Mouse (Mus musculus): Measurements from ENCODE around the gene Yju2.
"Not testable (repeated sequence)": the region's sequence is repeated elsewhere in the genome, so short reads cannot be mapped to it uniquely, and the experiment has no call there.

Yju2 gene

DNA sequence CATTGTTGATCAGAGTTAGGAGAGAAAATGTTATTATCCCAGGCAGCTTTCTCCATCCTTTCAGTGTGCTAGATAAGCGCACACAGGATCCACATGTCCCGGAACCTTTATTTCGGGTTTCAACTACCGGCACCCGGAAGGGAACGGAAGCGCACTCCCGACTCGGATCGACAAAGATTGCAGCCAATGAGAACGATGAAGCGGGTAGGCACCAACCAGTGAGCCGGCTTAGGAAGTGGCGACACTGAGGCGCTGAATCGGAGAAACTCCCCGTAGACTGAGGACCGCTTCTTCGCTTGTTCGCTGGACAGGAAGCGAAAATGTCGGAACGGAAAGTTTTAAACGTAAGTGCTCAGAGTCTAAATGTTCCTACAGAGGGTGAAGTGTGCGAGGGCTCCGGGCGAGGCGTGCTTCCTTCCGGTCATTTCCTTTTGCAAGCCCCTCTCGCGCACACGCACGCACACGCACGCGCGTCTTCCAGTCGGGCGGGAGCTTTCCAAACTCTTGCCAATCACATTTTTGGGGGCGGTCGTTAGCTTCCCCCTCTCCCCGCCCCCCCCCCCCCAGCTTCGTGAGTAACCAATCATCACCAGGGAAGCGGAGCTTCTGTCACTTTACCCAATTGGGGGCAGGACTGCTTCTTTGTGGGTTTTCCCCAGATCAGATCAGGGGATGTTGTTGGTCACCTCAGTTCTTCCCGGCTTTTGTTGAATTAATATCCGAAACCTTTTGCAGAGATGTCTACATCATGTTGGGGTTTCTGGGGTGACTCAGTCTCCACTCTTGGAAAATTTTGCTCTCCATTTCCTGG is at the start of gene Yju2:
TSS of gene Yju2 (plus strand) at position 182 of the 811 bp plus-strand sequence.
- in situ Hi-C loops (cut with MseI, MboI) = no loop called here

- in situ Hi-C loops (cut with MseI, MboI) = no loop called here
These were observed 27.1 kb upstream of the Yju2 start for GRCm38 (mm10) chr17:55931553-55932502.

DNA sequence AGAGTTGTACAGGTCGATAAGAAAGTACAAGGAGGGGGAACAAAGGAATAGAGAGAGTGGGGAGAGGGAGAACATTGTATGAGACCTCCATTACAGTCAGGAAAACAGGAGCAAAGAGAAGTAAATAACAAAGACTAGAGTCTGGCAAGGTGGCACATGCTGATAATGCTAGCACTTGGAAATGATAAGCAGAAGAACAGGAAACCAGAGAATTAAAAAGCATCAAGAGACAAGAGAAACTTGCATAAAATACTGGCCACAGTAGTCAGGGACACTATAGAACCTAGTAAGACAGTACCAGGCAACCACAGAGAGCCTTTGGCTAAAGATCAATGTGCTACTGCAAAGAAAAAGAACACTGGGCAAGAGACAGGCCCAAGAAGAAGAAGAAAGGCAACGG is 26.3 kb upstream of the Yju2 start:
- in situ Hi-C loops (cut with MseI, MboI) = no loop called here

DNA sequence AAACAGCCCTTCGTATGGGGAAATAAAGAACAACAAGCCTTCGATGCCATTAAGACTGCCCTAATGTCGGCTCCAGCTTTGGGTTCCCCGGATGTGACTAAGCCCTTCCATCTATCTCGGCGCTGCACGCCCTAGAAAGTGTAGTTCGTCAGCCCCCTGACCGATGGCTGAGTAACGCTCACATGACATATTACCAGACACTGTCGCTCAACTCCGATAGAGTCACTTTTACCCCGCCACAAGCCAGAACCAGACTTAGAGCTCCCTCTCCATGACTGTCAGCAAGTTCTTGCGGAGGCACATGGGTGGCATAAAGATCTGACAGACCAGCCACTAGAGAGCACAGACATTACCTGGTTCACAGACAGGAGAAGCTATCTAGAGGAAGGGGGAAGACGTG is 25.7 kb upstream of the Yju2 start:
- in situ Hi-C loops (cut with MseI, MboI) = no loop called here

- in situ Hi-C loops (cut with MseI, MboI) = not testable (repeated sequence)
These were observed 14.5 kb upstream of the Yju2 start for GRCm38 (mm10) chr17:55944387-55944865.

- in situ Hi-C loops (cut with MseI, MboI) = not testable (repeated sequence)
These were observed 13.8 kb upstream of the Yju2 start for GRCm38 (mm10) chr17:55944866-55945682.

DNA sequence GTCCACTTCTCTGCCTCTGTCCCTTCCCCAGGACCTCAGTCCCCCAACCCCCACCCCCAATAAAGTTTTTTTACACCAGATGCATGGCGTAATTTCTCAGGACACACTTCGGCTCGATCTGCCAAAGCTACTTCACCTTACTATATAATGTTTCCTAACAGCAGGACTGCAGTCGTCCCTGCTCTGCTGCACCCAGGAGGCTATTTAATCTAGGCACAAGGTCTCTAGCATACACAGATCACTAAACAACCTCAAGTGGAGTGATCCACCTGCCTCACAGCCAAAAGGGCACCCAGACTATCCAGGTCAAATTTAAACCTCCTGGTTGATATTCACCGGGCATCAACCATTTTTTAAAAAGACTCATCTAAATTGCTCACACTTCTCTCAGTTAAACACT is 13.2 kb upstream of the Yju2 start:
- in situ Hi-C loops (cut with MseI, MboI) = no loop called here

DNA sequence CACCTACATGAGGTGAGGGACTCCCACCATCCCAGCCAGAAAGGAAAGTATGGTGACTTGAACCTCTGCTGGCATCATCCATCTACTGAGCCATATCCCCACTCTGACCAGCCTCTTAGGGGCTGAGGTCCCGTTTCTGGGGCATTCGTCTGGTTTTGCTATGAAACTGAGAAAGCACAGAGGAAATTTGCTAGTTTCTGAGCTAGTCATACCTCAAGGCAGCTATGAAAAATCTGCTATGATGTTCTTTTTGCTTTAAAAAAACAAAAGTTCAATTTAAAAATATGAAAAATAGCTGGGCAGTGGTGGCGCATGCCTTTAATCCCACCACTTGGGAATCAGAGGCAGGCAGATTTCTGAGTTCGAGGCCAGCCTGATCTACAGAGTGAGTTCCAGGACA is 10.3 kb upstream of the Yju2 start:
- in situ Hi-C loops (cut with MseI, MboI) = no loop called here

GRCm38 (mm10) chr17:55949400-55949799 is 9.5 kb upstream of the Yju2 start, which contains the start of gene Zfp119b:
Zfp119b (minus strand) TSS chr17:55949500.
- in situ Hi-C loops (cut with MseI, MboI) = no loop called here

DNA sequence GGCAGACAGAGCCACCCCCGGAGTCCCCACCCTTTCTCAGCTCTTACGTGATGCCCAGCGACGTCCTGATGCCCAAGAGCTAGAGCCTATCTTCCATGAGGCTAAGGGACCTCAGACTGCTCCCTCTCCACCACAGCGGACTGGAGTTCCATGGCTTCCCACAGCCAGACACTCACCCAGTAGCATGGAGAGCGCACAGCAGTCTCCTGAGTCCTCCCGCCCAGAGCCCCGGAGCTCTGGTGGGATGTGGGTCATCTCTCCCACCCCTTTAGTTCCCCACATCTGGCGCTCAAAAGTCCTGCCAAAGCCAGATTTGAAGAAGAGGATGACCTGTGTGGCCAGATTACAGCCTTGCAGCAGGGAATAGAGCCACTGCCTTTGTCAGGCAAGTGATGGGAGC is 8.3 kb upstream of the Yju2 start:
- in situ Hi-C loops (cut with MseI, MboI) = no loop called here

- in situ Hi-C loops (cut with MseI, MboI) = no loop called here
These were observed 6.9 kb upstream of the Yju2 start for GRCm38 (mm10) chr17:55952041-55952440.

DNA sequence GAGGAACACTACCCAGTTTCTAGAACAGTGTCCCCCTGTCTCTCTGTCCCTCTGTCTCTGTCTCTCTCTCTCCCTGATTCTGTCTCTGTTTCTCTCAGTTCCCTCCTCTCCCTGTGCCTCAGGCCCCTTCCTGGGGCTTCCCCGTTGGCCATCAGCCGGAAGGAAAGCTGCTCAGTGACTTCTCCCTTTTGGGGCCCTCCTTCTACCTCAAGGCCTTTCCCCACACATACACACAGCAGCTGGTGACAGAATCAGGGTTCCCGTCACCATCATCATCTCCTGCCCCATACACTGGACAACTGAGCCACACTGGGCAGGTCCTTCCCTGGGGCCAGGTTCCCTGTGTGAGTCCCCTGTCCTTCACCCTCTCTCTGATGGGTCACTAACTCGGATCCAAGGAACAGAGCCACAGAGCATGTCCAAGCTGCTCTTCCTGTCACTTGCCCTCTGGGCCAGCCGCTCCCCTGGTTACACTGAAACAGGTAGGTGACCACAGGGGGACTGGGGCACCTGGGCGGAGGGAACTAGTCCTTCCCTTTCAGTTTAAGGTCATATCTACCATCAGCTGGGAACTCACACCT is 6.4 kb upstream of the Yju2 start, which contains the start of gene Ebi3:
TSS of gene Ebi3 (plus strand) at position 194 of the 581 bp plus-strand sequence.
- in situ Hi-C loops (cut with MseI, MboI) = no loop called here

- in situ Hi-C loops (cut with MseI, MboI) = no loop called here
These were observed 5.1 kb upstream of the Yju2 start for GRCm38 (mm10) chr17:55953751-55954150.

GRCm38 (mm10) chr17:55954229-55954628 is 4.7 kb upstream of the Yju2 start:
- in situ Hi-C loops (cut with MseI, MboI) = no loop called here

GRCm38 (mm10) chr17:55956129-55956528 is 2.8 kb upstream of the Yju2 start:
- in situ Hi-C loops (cut with MseI, MboI) = no loop called here

DNA sequence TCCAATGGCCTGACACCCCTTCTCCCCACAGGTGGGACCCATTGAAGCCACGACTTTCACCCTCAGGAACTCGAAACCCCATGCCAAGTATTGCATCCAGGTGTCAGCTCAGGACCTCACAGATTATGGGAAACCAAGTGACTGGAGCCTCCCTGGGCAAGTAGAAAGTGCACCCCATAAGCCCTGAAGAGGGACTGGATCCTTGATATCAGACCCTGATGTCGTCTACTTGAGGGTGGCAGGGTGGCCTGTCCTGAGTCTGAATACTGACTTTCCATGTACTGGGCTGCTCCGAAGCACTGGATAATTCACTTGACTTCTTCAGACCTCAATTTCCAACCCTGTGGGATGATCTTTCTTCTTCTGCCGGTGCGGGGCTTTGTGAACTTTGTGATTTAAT is 2.3 kb upstream of the Yju2 start:
- in situ Hi-C loops (cut with MseI, MboI) = no loop called here

DNA sequence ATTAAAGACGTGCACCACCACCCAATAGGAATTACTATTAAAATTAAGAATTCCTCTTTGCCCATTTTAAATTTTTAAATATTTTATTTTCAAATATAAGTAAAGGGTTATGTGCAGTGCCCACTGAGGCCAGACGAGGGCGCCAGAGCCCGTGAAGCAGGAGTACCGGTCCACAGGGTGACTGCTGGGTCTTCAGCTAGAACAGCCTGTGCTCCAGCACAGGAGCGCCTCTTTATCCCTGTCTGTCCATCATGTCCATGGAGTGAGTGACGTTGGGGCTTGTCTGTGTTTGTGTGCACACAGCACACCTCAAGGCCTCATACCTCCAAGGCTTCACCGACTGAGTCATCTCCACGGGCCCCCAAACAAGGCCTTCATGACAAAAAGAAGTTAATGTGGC is 1.7 kb upstream of the Yju2 start:
- in situ Hi-C loops (cut with MseI, MboI) = no loop called here

- in situ Hi-C loops (cut with MseI, MboI) = no loop called here
These were observed 944 bp upstream of the Yju2 start for GRCm38 (mm10) chr17:55957726-55958583.

DNA sequence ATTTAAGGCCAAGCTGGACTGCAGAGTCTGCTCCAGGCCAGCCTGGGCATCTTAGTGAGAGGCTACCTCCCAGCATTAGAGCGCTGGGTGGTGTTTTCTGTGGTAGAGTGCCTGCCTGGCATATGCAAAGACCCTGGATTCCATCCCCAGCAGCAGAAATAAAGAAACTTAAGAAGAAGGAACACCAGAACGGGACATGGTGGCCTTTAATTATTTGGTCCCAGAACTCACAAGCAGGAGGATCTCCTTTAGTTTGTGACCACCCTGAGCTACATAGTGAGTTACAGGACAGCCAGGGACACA is 364 bp upstream of the Yju2 start:
- in situ Hi-C loops (cut with MseI, MboI) = no loop called here

Measured in mouse trophoblast stem cell (cell line).